Mouse (Mus musculus) cerebellum, adult 2 months (tissue): ENCODE measurements around the gene Cxcr5.

Experiments used
- CTCF ChIP-seq: fragments of 200-500 bp; IDR thresholded peaks from 2 replicates; pipeline ENCODE4 v1.5.1; 2011; ENCODE audit warnings: low read depth, mild to moderate bottlenecking, control low read depth, low read length, moderate library complexity, borderline replicate concordance; ENCODE audit not compliant: insufficient read depth
- POLR2A ChIP-seq: fragments of 200-500 bp; IDR thresholded peaks from 2 replicates; pipeline ENCODE4 v1.6.1; 2011; ENCODE audit warnings: low read length, control low read depth, borderline replicate concordance; ENCODE audit not compliant: insufficient read depth

- no peak for TF ChIP-seq POLR2A
- TF ChIP-seq CTCF: no peak; the same call in 1 of the 2 replicates
Observed at GRCm38 (mm10) chr9:44509487-44510354, 52.0 kb downstream of the Cxcr5 start.
